Mouse (Mus musculus): Measurements from ENCODE around the gene Gm45713. TPM values are rescaled to one million over a fixed set of nuclear protein-coding genes. Genes with fewer than 3 reads are reported as not detected.

The Gm45713 gene
- polyA plus RNA-seq, 1 experiment from 2014 or later = 0.60 TPM

- Histone ChIP-seq H3K9me3 (ENCODE audit: control insufficient read depth, low read length) (no peaks in the 10 kb centered on the region), H3K36me3 (ENCODE audit: control insufficient read depth, insufficient read depth, low read length) (peaks cover 3% of the 10 kb centered on the region; the same call in 1 of the 2 replicates), H3K4me2 (ENCODE audit: low read depth, low read length) (no peak overlapping the region), H3K27ac (ENCODE audit: low read length) (no peak overlapping the region), H3K4me3 (ENCODE audit: low read length) (no peak overlapping the region), H3K27me3 (ENCODE audit: control insufficient read depth, insufficient read depth, low read depth, low read length) (no peaks in the 10 kb centered on the region), H3K9ac (ENCODE audit: low read length) (no peak overlapping the region), H3K4me1 (replicated peaks; ENCODE audit: control insufficient read depth, insufficient read depth, low read length) (no peaks in the 10 kb centered on the region; the same call in 1 of the 2 replicates)
- ATAC-seq (ENCODE audit: low read depth) = no peak
- WGBS = 67% methylated on average over 8 of the region's 8 CpGs
Measured at GRCm38 (mm10) chr7:45139904-45140723, 4.1 kb upstream of the Gm45713 start.

GRCm38 (mm10) chr7:45138403-45138802, 2.4 kb upstream of the Gm45713 start:
- no peak overlapping the region for H3K4me3 ChIP-seq (ENCODE audit: low read length)
- H3K36me3 ChIP-seq (ENCODE audit: control insufficient read depth, insufficient read depth, low read length) = peaks cover 3% of the 10 kb centered on the region; the same call in 1 of the 2 replicates
- no peaks in the 10 kb centered on the region for H3K27me3 ChIP-seq (ENCODE audit: control insufficient read depth, insufficient read depth, low read depth, low read length)
- H3K4me1 ChIP-seq (replicated peaks; ENCODE audit: control insufficient read depth, insufficient read depth, low read length) = no peaks in the 10 kb centered on the region; the same call in 1 of the 2 replicates
- no peak overlapping the region for H3K4me2 ChIP-seq (ENCODE audit: low read depth, low read length)
- WGBS = 79% methylated on average over 1 of the region's 1 CpGs
- no peak for ATAC-seq (ENCODE audit: low read depth)
- H3K9me3 ChIP-seq (ENCODE audit: control insufficient read depth, low read length) = no peaks in the 10 kb centered on the region
- no peak overlapping the region for H3K27ac ChIP-seq (ENCODE audit: low read length)
- no peak overlapping the region for H3K9ac ChIP-seq (ENCODE audit: low read length)

- H3K4me3 ChIP-seq (ENCODE audit: low read length) = no peak overlapping the region
- H3K9ac ChIP-seq (ENCODE audit: low read length) = no peak overlapping the region
- H3K27me3 ChIP-seq (ENCODE audit: control insufficient read depth, insufficient read depth, low read depth, low read length) = no peaks in the 10 kb centered on the region
- 67% methylated on average over 12 of the region's 12 CpGs for WGBS
- H3K4me2 ChIP-seq (ENCODE audit: low read depth, low read length) = no peak overlapping the region
- H3K4me1 ChIP-seq (replicated peaks; ENCODE audit: control insufficient read depth, insufficient read depth, low read length) = no peaks in the 10 kb centered on the region; the same call in 1 of the 2 replicates
- no peak for ATAC-seq (ENCODE audit: low read depth)
- peaks cover 2% of the 10 kb centered on the region; the same call in 1 of the 2 replicates for H3K36me3 ChIP-seq (ENCODE audit: control insufficient read depth, insufficient read depth, low read length)
- no peaks in the 10 kb centered on the region for H3K9me3 ChIP-seq (ENCODE audit: control insufficient read depth, low read length)
- H3K27ac ChIP-seq (ENCODE audit: low read length) = no peak overlapping the region
Measured at GRCm38 (mm10) chr7:45137171-45138006, 1.4 kb upstream of the Gm45713 start.

- 70% methylated on average over 3 of the region's 3 CpGs for WGBS
- peak overlapping the region; percentile 83; the same call in 1 of the 2 replicates for H3K9ac ChIP-seq (ENCODE audit: low read length)
Measured at GRCm38 (mm10) chr7:45135370-45135769, 661 bp downstream of the Gm45713 start.

GRCm38 (mm10) chr7:45134544-45135026, 1.4 kb downstream of the Gm45713 start:
- WGBS = 8% methylated on average over 12 of the region's 12 CpGs
- H3K36me3 ChIP-seq (ENCODE audit: control insufficient read depth, insufficient read depth, low read length) = no peaks in the 10 kb centered on the region
- peaks cover 5% of the 10 kb centered on the region for H3K4me1 ChIP-seq (replicated peaks; ENCODE audit: control insufficient read depth, insufficient read depth, low read length)
- no peaks in the 10 kb centered on the region for H3K9me3 ChIP-seq (ENCODE audit: control insufficient read depth, low read length)
- no peaks in the 10 kb centered on the region for H3K27me3 ChIP-seq (ENCODE audit: control insufficient read depth, insufficient read depth, low read depth, low read length)
- no peak overlapping the region for H3K4me3 ChIP-seq (ENCODE audit: low read length)
- H3K9ac ChIP-seq (ENCODE audit: low read length) = no peak overlapping the region
- 0 out of 2 replicates have a peak, but pooled peaks have one; percentile 16 for ATAC-seq (ENCODE audit: low read depth)
- no peak overlapping the region for H3K4me2 ChIP-seq (ENCODE audit: low read depth, low read length)
- no peak overlapping the region for H3K27ac ChIP-seq (ENCODE audit: low read length)

More at GRCm38 (mm10) chr7:45135370-45135769, 661 bp downstream of the Gm45713 start:
- no peak overlapping the region for H3K27ac ChIP-seq (ENCODE audit: low read length)
- H3K9me3 ChIP-seq (ENCODE audit: control insufficient read depth, low read length) = no peaks in the 10 kb centered on the region
- no peak for ATAC-seq (ENCODE audit: low read depth)
- no peaks in the 10 kb centered on the region for H3K36me3 ChIP-seq (ENCODE audit: control insufficient read depth, insufficient read depth, low read length)
- peak overlapping the region; percentile 72 for H3K4me3 ChIP-seq (ENCODE audit: low read length)
- no peaks in the 10 kb centered on the region for H3K27me3 ChIP-seq (ENCODE audit: control insufficient read depth, insufficient read depth, low read depth, low read length)
- no peaks in the 10 kb centered on the region; the same call in 1 of the 2 replicates for H3K4me1 ChIP-seq (replicated peaks; ENCODE audit: control insufficient read depth, insufficient read depth, low read length)
- H3K4me2 ChIP-seq (ENCODE audit: low read depth, low read length) = peak overlapping the region; percentile 88

- WGBS = 73% methylated on average over 8 of the region's 8 CpGs
- Histone ChIP-seq H3K4me3 (ENCODE audit: low read length) (no peak overlapping the region), H3K27me3 (ENCODE audit: control insufficient read depth, insufficient read depth, low read depth, low read length) (no peaks in the 10 kb centered on the region), H3K9ac (ENCODE audit: low read length) (no peak overlapping the region), H3K9me3 (ENCODE audit: control insufficient read depth, low read length) (no peaks in the 10 kb centered on the region), H3K4me2 (ENCODE audit: low read depth, low read length) (no peak overlapping the region), H3K36me3 (ENCODE audit: control insufficient read depth, insufficient read depth, low read length) (no peaks in the 10 kb centered on the region), H3K4me1 (replicated peaks; ENCODE audit: control insufficient read depth, insufficient read depth, low read length) (peaks cover 6% of the 10 kb centered on the region), H3K27ac (ENCODE audit: low read length) (no peak overlapping the region)
- no peak for ATAC-seq (ENCODE audit: low read depth)
Measured at GRCm38 (mm10) chr7:45133446-45134159, 2.4 kb downstream of the Gm45713 start.

GRCm38 (mm10) chr7:45131850-45132249, 4.2 kb downstream of the Gm45713 start:
- no peak for ATAC-seq (ENCODE audit: low read depth)
- H3K4me2 ChIP-seq (ENCODE audit: low read depth, low read length) = no peak overlapping the region
- WGBS = 68% methylated on average over 11 of the region's 11 CpGs
- H3K9me3 ChIP-seq (ENCODE audit: control insufficient read depth, low read length) = no peaks in the 10 kb centered on the region
- peaks cover 11% of the 10 kb centered on the region for H3K4me1 ChIP-seq (replicated peaks; ENCODE audit: control insufficient read depth, insufficient read depth, low read length)
- H3K27ac ChIP-seq (ENCODE audit: low read length) = no peak overlapping the region
- no peaks in the 10 kb centered on the region for H3K27me3 ChIP-seq (ENCODE audit: control insufficient read depth, insufficient read depth, low read depth, low read length)
- H3K4me3 ChIP-seq (ENCODE audit: low read length) = no peak overlapping the region
- H3K9ac ChIP-seq (ENCODE audit: low read length) = peak overlapping the region; percentile 20; the same call in 1 of the 2 replicates
- peaks cover 5% of the 10 kb centered on the region for H3K36me3 ChIP-seq (ENCODE audit: control insufficient read depth, insufficient read depth, low read length)

GRCm38 (mm10) chr7:45129776-45130512, 6.1 kb downstream of the Gm45713 start:
- peaks cover 26% of the 10 kb centered on the region for H3K4me1 ChIP-seq (replicated peaks; ENCODE audit: control insufficient read depth, insufficient read depth, low read length)
- peak overlapping the region; percentile 61 for H3K4me3 ChIP-seq (ENCODE audit: low read length)
- peak overlapping the region; percentile 80 for H3K9ac ChIP-seq (ENCODE audit: low read length)
- H3K27ac ChIP-seq (ENCODE audit: low read length) = peak overlapping the region; percentile 90
- H3K27me3 ChIP-seq (ENCODE audit: control insufficient read depth, insufficient read depth, low read depth, low read length) = no peaks in the 10 kb centered on the region
- H3K4me2 ChIP-seq (ENCODE audit: low read depth, low read length) = peak overlapping the region; percentile 73
- 54% methylated on average over 15 of the region's 15 CpGs for WGBS
- H3K36me3 ChIP-seq (ENCODE audit: control insufficient read depth, insufficient read depth, low read length) = peaks cover 24% of the 10 kb centered on the region
- ATAC-seq (ENCODE audit: low read depth) = no peak
- H3K9me3 ChIP-seq (ENCODE audit: control insufficient read depth, low read length) = no peaks in the 10 kb centered on the region

All from lung, embryonic 16.5 days (tissue).